Comparison of ENCODE assay signal across 8 mouse cellular contexts in the genomic region with DNA sequence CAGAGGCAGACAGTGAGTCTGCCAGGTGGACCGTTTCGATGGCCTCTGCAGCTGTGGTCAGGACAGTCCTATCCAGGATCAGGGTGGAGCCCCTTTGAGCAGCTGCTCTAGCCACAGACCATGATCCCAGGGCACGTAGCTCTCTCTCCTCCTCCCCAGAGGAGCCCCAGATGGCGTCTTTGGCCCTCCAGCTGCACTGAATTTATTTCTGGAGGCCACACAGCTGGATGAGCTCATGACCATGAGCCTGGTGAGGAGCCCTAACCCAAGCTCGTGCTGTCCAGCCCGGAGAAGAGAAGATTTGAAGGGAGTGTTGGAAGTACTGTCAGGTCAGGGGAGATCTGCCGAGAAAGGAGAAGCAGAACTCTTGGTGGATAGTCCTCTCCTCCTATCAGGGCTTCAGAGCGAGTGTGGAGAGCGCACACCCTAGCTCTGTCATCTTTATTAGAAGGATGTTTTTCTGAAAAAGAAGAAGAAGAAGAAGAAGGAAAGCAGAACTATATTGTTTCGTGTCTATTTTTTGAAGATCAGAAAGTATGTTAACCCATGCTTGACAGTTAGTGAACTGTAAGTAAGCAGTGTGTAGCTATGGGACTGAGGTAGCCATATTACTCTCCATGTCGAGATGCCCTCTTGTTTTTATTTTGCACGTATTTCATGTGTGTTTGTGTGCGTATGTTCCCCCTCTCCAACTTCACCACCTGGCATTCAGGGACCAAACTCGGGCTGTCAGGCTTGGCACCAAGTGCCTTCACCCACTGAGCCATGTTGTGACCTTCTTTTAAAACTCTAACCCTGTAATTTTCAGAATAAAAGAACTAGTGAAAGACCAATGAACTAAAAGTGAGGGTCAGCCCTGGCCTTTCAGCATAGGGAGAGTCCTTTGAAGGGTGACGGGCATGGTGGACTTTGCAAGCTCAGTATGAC. TPM values are rescaled to one million over a fixed set of nuclear protein-coding genes. Genes with fewer than 3 reads are reported as not detected.
DNase-seq lines count a peak whose midpoint lies in the region; ATAC-seq lines count a peak whose summit lies in the region.

No protein-coding gene starts in this region.

- 55% methylated on average over 15 of the region's 15 CpGs for WGBS in liver, embryonic 12.5 days (ENCODE audit: insufficient replicate concordance)
- 45% methylated on average over 15 of the region's 15 CpGs for WGBS in liver, embryonic 15.5 days (ENCODE audit: insufficient replicate concordance)
- 82% methylated on average over 15 of the region's 15 CpGs for WGBS in midbrain, embryonic 11.5 days

- no peak overlapping the region for H3K27ac ChIP-seq in liver, embryonic 12.5 days
- H3K27ac ChIP-seq in liver, embryonic 15.5 days (replicated peaks): 0 out of 2 replicates have a peak overlapping the region, but pooled peaks have one; percentile 51
- H3K27ac ChIP-seq in midbrain, embryonic 11.5 days (ENCODE audit: low read depth, low read length): no peak overlapping the region

- H3K4me3 ChIP-seq in liver, embryonic 12.5 days: no peak overlapping the region
- H3K4me3 ChIP-seq in liver, embryonic 15.5 days (replicated peaks): no peak overlapping the region
- no peak overlapping the region for H3K4me3 ChIP-seq in midbrain, embryonic 11.5 days (ENCODE audit: low read depth, low read length)

- H3K9ac ChIP-seq in liver, embryonic 12.5 days: no peak overlapping the region
- H3K9ac ChIP-seq in liver, embryonic 15.5 days: no peak overlapping the region
- H3K9ac ChIP-seq in midbrain, embryonic 11.5 days (ENCODE audit: low read length): no peak overlapping the region

- no peaks in the 10 kb centered on the region for H3K27me3 ChIP-seq in liver, embryonic 12.5 days (replicated peaks)
- no peaks in the 10 kb centered on the region; the same call in 1 of the 2 replicates for H3K27me3 ChIP-seq in liver, embryonic 15.5 days
- H3K27me3 ChIP-seq in midbrain, embryonic 11.5 days (ENCODE audit: control insufficient read depth, insufficient read depth, low read length): no peaks in the 10 kb centered on the region

- intact Hi-C loops in heart, postnatal 10 days (cut with DNase I): loop anchor here (1.0 to 5.0 kb wide), 3 partner anchors 73 to 186 kb away; a partner anchor contains a TSS

- no peaks in the 10 kb centered on the region for H3K36me3 ChIP-seq in liver, embryonic 12.5 days
- H3K36me3 ChIP-seq in liver, embryonic 15.5 days (replicated peaks): no peaks in the 10 kb centered on the region
- H3K36me3 ChIP-seq in midbrain, embryonic 11.5 days (ENCODE audit: control insufficient read depth, insufficient read depth, low read length): no peaks in the 10 kb centered on the region

- no peak for ATAC-seq in liver, embryonic 12.5 days
- ATAC-seq in liver, embryonic 15.5 days (ENCODE audit: insufficient read depth): no peak
- no peak for ATAC-seq in CD4-positive, CD25-positive, alpha-beta regulatory T cell, adult 4 months
- ATAC-seq in midbrain, embryonic 11.5 days (ENCODE audit: low FRiP score): no peak

- H3K4me1 ChIP-seq in liver, embryonic 12.5 days: peaks cover 45% of the 10 kb centered on the region
- H3K4me1 ChIP-seq in liver, embryonic 15.5 days (replicated peaks): peaks cover 33% of the 10 kb centered on the region
- no peaks in the 10 kb centered on the region for H3K4me1 ChIP-seq in midbrain, embryonic 11.5 days (ENCODE audit: control insufficient read depth, insufficient read depth, low read length)

- DNase-seq in liver: peak; percentile 24
- peak; percentile 84 to 86 for DNase-seq in heart, postnatal 10 days
- peak; percentile 75 to 80 for DNase-seq in spleen, postnatal 36 days (ENCODE audit: low spot score in 2 of 2)
- no peak for DNase-seq in adrenal gland, adult 8-10 months
- DNase-seq in midbrain, embryonic 11.5 days (ENCODE audit: low spot score, missing footprints): no peak

- no peaks in the 10 kb centered on the region for H3K9me3 ChIP-seq in liver, embryonic 12.5 days (replicated peaks)
- H3K9me3 ChIP-seq in liver, embryonic 15.5 days (replicated peaks): no peaks in the 10 kb centered on the region
- no peaks in the 10 kb centered on the region for H3K9me3 ChIP-seq in midbrain, embryonic 11.5 days (ENCODE audit: control insufficient read depth, low read length)

- H3K4me2 ChIP-seq in liver, embryonic 12.5 days: no peak overlapping the region
- no peak overlapping the region for H3K4me2 ChIP-seq in liver, embryonic 15.5 days
- H3K4me2 ChIP-seq in midbrain, embryonic 11.5 days: no peak overlapping the region

RNA-seq across cellular contexts. Expression of a gene that starts 38.4 kb away (rescaled TPM):
- polyA plus RNA-seq in liver, embryonic 12.5 days (2016; fragmentation: Nextera tagmentation; extraction: Ambion mirVana): 0.13 and 0.26 TPM in 2 replicates
- total RNA-seq in heart, postnatal 10 days (2021): under 1 TPM; 0.55 to 0.89 TPM
- polyA plus RNA-seq in liver, embryonic 15.5 days (2015; fragmentation: Nextera tagmentation; extraction: Ambion mirVana): 0.03 and 0.15 TPM in 2 replicates
- under 1 TPM in 1 of 4 experiments, not detected in 3; 0.08 TPM for total RNA-seq in adrenal gland, adult 8-10 months (2022)
- polyA plus RNA-seq in CD4-positive, CD25-positive, alpha-beta regulatory T cell, adult 4 months (2017; shearing (Covaris generic)): under 1 TPM in 1 of 2 experiments, not detected in 1; 0.27 TPM
- polyA plus RNA-seq in midbrain, embryonic 11.5 days (2014; fragmentation: Nextera tagmentation; extraction: Ambion mirVana): 1.0 and 1.4 TPM in 2 replicates

Comparison
In these comparisons a context has a peak if more than half of its experiments do, and no peak if none do; other contexts are left out.
1. DNase-seq: peak in liver (single experiment), heart, postnatal 10 days (2 of 2) and spleen, postnatal 36 days (2 of 2); none in adrenal gland, adult 8-10 months (single experiment) and midbrain, embryonic 11.5 days (single experiment).